Mouse (Mus musculus): ENCODE measurements around the gene Pikfyve.

Pikfyve gene

DNA sequence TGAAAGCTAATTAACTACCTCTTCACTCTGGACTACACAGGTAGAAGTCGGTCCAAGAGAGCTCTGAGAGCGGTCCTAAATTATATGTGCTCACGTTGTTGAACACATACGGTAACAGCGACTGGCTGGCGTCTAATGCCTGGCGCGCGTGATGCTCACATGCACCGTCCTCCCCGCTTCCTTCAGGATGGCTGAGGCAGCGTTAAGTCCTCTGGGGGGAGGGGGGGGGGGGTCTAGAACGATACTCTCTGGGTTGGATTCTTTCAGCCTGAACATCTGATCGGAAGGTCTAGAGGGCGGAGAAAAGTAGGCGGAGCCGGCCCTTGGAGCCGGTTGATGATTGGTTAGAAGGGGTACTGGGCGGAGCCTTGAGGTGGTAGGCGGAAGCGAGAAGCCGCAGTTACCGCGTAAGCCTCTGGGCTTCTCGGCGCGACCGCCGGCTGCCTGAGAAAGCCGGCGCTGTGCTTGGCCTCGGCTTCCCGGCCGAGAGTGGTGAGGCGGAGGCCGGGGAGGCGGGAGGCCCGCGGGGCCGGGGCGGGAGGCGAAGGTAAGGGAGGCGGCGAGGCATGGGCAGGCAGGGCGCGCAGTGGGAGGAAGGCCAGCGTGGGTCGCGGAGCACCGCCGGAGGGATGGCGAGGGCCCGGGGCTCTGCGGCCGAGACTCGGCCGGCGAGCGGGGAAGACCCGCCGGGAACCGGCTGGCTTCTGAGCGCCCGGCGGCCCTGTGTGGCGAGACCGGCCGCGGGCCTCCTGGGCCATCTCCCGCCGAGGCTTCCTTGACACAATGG is at the start of gene Pikfyve, which contains the start of gene Idh1:
TSS of gene Pikfyve (plus strand) at position 397 of the 787 bp plus-strand sequence.
TSS of gene Idh1 (minus strand) at position 214 of the 787 bp plus-strand sequence.
- peak; percentile 99 for DNase-seq (ENCODE audit: low read depth, low spot score)

DNA sequence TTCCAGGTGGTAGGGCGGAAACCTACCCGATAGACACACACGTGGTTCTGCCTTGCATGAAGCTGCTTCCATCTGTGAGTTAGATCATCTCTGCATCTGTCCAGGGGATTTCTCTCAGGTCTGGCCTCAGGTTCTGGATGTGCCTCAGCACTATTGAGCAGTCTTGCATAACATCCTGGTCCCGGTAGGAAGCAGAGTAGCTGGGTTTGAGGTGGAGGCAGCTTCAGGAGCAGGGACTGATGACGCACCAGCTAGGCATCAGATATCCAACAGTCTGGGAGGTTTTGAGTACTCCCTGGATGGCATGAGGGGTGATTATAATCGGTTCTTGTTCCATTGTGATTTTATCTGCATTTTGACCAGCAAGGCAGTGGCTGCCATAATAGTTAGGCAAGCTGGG is 48.9 kb upstream of the Pikfyve start:
- no peak for DNase-seq (ENCODE audit: low read depth, low spot score)

DNA sequence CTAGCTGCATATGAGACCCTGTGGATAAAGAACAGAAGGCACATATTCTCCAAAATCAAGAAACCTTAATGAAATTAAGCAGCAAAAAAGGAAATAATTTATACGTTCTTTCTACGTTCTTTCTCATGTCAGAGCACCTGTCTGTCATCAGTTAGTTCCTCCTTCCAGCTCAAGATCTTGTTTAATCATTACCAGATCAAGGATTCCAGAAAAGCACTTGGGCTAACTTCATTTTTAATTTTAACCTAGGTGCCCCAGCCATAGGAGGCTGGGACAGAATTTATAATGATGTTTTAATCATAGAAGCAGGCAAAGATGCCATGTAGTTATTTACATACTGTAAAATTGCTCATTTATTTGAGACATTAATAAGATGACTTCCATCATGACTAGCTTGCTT is 41.7 kb upstream of the Pikfyve start:
- no peak for DNase-seq (ENCODE audit: low read depth, low spot score)

DNA sequence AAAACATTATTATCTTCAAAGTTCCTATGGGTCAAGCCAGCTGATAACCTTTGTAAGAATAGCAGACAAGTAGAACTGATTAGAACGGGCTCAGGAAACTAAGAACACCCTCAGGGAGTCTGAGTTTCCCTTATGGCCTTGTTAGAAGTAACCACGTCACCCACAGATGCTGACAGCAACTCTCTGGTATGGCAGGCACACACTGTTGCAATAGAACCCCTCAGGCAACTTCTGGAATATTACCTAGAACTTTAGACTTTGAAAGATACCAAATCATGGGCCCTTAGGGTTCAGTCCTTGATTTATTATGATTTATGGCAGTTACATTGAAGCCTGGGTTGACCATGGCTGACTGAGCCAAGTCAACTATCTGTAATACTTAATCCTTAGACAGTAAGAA is 39.9 kb upstream of the Pikfyve start:
- no peak for DNase-seq (ENCODE audit: low read depth, low spot score)

DNA sequence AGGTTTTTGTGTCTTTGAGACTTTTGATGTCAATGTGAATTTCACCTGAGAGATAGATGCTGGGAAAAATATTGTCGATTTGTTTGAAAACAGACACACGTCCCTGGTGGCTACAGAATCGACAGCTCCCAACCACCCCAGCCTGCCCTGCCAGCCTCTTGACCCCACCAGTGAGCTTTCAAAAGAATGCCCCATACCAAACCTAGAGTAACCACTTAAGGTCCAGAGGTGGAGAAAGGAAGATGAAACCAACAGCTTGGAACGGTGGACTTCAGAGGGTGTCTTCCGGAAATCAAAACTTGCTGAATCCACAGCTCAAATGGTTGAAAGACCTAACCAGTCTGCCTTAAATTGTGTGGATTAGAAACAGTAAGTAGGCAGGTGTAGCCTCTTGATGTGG is 39.2 kb upstream of the Pikfyve start:
- no peak for DNase-seq (ENCODE audit: low read depth, low spot score)

DNA sequence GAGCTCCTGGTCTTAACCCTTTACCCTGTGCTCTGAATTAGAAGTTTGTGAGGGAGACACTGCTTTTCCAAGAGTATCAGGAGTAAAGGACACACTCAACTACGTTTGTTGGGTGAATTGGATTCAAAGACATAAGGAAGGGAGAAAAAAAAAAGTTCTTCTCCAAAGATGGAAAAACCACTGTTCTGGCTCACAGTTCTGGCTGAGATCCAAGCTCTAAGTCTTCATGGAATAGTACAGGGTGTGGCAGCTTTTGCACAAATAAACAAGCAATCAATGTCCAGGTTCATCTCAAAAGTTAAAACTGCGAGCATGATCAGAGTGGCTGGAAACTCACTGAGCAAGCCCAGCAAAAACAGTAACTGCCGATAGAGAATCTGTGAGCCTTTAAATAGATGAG is 38.5 kb upstream of the Pikfyve start:
- DNase-seq (ENCODE audit: low read depth, low spot score), result no peak

DNA sequence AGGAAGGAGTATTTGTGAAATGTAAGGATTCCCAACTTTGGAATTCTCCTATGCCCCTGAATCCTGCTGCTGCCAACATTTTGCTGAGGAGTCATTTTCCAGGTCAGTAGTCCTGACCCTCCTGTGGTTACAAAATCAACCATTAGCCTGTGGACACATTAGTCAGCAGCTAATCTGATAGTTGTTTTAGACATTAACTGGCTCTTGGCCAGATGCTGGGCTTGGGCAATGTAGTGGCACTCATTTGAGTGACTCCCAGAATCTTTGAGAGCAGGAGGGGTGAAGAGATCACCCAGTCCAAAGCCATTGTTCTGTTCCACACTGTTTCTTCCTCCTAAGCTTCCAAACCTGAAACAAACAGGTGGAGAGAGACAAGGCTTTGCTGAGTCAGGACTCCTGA is 31.7 kb upstream of the Pikfyve start:
- no peak for DNase-seq (ENCODE audit: low read depth, low spot score)

DNA sequence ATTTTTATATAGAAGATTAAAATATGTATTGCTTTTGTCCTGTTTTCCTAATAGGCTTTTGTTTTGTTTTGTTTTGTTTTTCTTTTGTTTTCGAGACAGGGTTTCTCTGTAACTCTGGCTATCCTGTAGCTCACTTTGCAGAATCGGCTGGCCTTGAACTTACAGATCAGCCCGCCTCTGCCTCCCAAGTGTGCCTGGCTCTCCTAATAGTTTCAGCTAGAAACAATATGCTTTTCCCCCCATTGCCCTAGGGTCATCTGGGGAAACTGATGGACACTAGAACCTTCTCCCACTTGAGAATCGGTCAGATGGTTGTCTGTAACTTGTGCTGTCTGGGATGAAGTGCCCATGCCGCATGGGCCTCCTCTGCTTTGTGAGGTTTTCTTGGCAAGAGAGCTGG is 30.4 kb upstream of the Pikfyve start:
- DNase-seq (ENCODE audit: low read depth, low spot score), result no peak

DNA sequence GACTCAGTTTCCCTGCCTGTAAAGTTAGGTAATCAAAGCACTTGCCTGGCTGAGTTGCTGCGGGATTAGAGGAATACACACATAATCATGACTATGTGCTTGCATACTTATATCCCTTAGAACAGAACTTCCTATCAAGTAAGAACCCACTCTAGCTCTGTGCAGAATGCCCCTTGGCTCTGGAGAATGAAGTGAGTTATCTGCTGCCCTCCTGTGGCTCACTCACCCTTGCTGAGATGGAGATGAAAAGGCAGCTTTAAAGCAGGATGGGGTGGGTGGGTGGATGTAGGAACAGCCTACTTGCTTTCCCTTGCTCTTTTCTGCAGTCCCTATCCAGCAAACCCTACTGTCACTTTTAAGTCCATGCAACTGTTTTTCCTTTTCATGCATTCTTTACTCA is 24.3 kb upstream of the Pikfyve start:
- no peak for DNase-seq (ENCODE audit: low read depth, low spot score)

DNA sequence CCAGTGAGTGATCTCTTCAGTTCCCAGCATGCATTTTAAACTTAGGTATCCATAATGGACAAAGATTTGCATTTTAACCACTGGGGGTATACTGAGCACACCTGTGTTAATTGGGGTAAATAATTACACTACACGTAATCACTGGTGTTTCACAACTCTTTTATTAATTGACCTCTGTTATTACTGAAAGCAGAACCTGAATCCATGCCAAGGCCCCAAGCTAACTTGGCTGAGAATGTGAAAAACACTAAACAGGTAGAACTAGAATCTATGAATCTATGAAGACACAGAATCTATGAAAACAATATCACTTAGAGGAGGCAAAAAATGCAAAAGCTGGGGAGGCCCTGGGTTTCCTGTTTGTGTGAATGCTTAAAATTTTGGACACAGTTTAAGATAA is 19.0 kb upstream of the Pikfyve start:
- no peak for DNase-seq (ENCODE audit: low read depth, low spot score)

DNA sequence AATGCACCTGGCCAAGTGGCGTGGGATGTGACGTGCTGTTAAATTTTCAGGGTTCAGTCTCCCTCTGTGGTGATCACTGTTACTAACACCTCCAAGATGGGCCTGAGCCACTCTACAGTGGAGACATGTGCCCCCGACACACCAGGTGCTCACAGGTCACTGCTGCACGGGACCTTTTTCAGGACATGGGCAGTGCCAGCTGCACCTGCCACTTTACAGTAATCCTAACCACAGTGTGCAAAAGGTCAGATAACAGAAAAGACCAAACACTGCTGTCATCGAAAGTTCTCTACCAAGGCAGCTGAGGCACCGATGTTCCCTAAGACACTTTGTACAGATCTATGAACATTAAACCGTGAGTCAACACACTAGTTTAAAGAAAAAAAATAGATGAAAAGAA is 16.9 kb upstream of the Pikfyve start:
- DNase-seq (ENCODE audit: low read depth, low spot score), result no peak

DNA sequence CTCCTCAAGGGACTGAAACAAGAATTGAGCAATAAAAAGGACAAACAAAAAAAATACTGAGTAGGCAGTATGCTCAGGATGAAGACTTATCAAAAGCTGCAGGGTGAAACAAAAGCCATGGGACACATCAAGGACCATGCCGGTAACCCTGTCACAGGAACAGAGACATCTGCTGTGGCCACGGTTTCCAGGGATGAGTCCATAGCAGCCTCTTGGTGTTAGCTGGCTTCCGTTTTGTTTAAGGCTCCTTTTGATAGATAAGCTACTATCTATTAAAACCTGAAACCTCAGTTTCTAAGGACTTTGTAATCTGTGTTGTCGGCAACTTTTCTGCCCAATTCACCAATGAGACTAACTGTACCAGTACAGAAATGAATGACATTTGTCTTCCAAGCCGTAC is 16.5 kb upstream of the Pikfyve start:
- DNase-seq (ENCODE audit: low read depth, low spot score), result no peak

DNA sequence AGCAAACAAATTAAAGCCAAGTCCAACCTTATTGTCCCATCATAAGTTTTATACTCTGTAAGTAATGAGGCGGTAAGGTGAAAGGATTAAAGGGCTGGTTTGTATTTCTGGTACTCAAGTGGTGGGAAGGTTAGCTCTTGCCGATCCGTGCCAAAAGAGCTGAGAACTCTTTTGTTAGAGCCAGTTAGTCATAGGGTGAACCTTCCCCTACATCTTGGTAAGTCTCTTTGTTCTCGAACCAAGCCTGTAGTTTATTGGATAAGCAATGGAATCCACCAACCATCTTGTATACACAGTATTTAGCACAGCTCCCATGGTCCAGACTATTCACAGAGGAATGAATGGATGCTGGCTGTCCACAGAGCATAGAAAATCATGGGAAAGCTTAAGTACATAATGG is 14.9 kb upstream of the Pikfyve start:
- DNase-seq (ENCODE audit: low read depth, low spot score), result no peak

DNA sequence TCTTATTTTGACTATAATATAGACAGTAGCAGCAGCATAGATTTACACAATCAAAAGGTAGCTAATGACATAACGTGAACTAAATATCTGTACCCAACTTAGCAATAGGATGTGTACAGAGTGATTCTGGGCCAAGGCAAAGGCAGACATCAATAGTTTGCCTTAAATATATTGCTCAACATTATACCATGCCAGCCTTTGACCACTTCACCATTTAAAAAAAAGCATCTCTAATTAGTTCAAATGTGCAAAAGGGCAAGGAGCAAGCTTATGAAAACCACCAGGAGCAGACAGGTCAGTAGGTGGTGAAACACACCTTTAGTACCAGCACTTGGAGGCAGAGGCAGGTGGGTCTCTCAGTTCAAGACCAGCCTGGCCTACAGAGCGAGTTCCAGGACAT is 12.8 kb upstream of the Pikfyve start:
- DNase-seq (ENCODE audit: low read depth, low spot score), result no peak

DNA sequence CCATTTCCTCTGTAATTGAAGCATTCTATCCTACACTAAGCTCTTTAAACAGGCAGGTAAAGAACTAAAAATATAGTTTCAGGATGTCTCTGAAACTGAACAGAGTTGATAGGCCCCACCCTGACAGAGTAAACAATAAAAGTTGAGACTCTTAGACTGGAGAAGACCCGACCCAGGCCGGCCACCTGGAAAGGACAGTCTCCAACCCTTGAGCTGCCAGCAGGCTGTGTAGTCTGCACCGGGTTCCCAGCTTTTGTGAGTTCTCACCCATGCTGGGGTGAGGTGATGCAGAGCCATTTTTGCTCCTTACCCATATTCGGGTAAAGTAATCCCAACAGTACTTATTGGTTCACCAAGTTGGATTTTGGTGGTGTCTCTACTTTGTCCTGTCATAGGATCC is 10.3 kb upstream of the Pikfyve start:
- DNase-seq (ENCODE audit: low read depth, low spot score), result no peak

DNA sequence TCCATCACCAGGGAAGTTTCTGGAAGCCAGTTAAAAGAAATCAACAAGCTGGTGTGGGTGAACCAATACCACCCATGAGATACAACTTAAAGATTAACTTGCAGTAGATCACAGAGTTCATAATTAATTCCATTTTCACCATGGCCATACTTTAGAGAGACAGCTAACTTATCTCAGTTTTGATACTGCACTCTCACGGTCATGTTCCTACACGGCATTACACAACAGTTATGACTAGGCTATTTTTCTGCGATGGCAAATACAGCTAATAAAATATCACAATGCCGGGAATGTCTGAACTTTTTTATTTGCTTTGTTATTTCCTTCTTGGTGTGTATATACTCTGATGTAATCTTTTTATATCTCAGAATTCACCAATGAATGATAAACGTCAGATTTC is 9.6 kb upstream of the Pikfyve start:
- DNase-seq (ENCODE audit: low read depth, low spot score), result no peak

DNA sequence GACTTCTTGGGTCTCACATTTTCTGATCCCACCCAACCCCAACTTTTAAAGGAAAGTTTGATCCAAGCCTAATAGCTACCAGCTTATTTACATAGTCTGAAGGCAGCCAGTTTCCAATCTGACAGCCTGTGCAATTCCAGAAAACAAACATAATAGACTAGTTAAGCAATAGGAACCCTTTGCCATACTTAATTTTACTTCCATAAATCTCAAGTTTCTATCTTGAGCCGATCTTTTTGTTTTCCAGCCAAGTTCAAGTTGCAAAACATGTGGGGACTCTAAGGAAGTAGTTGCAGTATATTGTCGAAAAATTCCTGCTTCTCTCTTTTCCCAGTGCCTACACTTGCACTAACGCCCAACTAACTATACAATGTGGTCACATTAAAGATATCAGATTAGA is 9.0 kb upstream of the Pikfyve start:
- DNase-seq (ENCODE audit: low read depth, low spot score), result no peak

DNA sequence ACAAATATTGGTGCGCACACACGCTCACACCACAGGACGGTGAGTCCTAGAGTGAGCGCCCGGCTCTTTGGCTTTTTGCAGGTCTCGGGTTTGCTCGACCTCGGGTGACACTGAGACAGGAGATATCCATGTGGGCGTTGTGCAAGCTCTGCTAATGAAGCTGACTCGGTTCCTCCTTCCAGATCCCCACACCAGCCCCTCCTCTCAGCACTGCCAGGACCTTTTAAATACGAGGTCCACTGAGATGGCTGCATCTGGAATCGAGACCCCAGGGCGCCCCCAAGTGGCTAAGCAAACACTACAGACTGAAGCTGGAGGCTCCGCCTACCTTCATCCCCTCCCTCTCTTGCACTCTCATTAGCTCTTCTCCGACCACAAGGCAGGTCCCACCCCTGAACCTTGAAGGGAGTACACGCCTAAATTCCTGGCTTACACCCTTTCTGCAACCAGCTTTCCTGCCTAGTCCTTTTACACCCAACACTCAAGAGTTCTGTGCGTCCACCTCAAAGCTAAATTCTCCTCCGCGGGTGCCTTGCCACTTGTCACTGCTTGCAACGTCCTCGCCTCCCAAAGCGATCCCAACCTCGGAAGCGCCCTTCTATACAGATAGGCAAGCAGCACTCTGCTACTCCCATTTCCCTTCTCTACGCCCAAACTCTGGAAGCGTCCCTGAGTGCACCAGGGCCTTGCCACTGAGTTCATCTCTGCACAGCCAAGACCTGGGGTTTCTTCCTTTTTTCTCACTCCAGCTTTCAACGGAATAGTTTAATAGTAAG is 8.2 kb upstream of the Pikfyve start:
- peak; percentile 92 for DNase-seq (ENCODE audit: low read depth, low spot score)

DNA sequence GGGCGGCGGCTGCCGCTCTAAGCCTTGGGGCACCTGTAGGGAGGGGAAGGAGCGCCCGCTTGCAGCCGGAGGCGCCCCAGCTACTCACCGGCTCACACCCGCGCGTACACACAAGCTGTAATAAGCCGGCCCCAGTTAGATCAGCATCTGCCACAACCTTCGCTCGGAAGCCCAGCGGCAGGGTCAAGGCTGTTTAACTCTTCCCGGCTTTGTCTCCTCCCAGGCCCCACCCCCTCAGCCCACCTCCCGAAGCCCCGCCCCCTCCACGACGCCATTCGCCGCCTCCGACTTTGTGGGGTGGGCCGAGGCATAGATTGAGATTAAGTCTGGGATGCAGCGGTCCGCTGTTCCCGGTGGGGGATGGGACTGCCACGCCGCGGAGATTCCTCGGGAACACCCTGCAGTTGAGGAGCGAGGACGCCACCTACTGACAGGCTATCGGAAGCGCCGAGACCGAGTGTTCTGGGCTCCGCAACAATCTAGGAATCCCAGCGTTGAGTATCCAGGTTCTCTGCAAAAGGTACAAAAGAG is 7.5 kb upstream of the Pikfyve start:
- peak; percentile 97 for DNase-seq (ENCODE audit: low read depth, low spot score)

DNA sequence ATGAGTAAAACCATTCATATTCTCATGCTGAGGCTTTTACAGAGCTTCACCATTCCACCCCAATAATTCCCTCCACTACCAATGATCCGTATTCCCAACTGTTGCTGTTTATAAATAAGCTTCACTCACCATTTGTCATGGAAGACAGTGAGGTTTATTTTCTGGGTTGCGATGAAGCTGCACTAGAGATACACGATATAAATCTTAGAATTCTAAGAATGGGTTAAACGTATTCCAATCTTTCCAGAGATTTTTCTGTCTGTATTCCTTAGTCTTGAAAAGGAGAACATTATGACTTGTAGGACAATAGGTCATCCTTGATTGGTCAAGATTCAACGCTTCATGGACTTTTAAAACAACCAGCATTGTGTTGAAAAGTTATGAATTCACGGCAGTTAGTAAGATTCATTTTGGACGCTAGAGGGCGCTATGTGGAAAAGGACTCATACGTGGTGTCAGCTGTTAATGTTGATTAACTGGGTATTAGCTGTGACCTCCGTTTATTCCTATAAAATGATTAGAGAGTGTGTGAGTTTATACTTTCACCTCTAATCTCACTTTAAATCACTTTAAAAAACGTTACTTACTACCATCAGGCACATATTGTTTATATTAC is 6.7 kb upstream of the Pikfyve start:
- DNase-seq (ENCODE audit: low read depth, low spot score), result peak; percentile 82

DNA sequence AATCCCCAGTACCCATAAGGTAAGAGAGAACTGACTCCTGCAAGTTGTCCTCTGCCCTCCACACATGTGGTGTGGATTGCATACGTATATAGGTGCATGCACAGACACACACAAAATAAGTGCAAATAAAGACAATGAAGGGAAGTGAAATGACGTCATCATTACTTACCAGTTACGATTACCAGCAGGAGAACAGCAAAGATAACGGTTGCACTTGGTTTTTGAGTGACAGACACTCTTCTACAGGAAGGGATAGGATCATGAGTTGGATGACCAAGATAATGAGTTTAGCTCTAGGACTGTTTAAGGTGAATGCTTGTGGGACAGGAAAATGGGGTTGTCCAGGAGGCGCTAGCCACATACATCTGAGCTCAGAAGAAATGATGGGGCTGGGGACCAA is 5.0 kb upstream of the Pikfyve start:
- DNase-seq (ENCODE audit: low read depth, low spot score), result no peak

DNA sequence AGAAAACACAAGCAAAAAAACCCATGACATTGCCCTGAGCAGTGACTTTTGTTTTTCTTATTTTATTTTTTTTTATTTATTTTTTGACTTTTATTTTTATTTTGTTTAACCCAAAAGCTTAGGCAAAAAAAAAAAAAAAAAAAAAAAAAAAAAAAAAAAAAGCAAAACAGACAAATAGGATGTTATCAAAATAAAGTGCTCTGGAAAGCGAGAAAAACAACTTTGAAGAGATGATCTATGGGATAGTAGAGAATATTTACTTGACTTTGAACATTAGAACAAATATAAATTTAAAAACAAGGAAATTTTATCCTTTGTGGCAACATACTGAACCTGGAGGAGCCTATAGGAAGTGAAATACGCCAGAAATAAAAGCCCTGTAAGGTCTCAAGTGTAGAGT is 2.5 kb upstream of the Pikfyve start:
- DNase-seq (ENCODE audit: low read depth, low spot score), result no peak

All from forelimb bud, embryonic 11.5 days (tissue).